Mouse (Mus musculus) embryonic facial prominence, embryonic 11.5 days (tissue): ENCODE data around the gene Klhdc10. TPM values are rescaled to one million over a fixed set of nuclear protein-coding genes. Genes with fewer than 3 reads are reported as not detected.

ENCODE experiments used
- ATAC-seq: fragments of 200-750 bp; cut with Nextera tagmentation; replicated peaks from 2 replicates; pipeline ENCODE4 v1.8.0; 2017; ENCODE audit warnings: low read depth; ENCODE audit not compliant: insufficient number of reproducible peaks, low FRiP score, low TSS enrichment
- DNase-seq: peaks from one replicate; pipeline ENCODE4 v3.0.0-alpha.2; 2015; ENCODE audit warnings: low spot score
- H3K27ac ChIP-seq: fragments of 300-500 bp; sonication (generic); replicated peaks from 2 replicates; pipeline ENCODE4 v1.5.1; 2014; ENCODE audit warnings: mild to moderate bottlenecking, low read depth, low read length, control low read depth
- H3K27me3 ChIP-seq: fragments of 300-500 bp; sonication (generic); 2 replicates; pipeline ENCODE4 v1.6.1; 2014; ENCODE audit warnings: mild to moderate bottlenecking, low read length, moderate library complexity, mixed read lengths; ENCODE audit not compliant: control insufficient read depth, insufficient read depth
- H3K36me3 ChIP-seq: fragments of 300-500 bp; sonication (generic); replicated peaks from 2 replicates; pipeline ENCODE4 v1.6.1; 2014; ENCODE audit warnings: low read depth, mild to moderate bottlenecking, low read length, moderate library complexity, mixed read lengths; ENCODE audit not compliant: control insufficient read depth, insufficient read depth
- H3K4me1 ChIP-seq: fragments of 300-500 bp; sonication (generic); 2 replicates; pipeline ENCODE4 v1.6.1; 2014; ENCODE audit warnings: low read length, mixed read lengths; ENCODE audit not compliant: control insufficient read depth, insufficient read depth
- H3K4me2 ChIP-seq: fragments of 300-500 bp; sonication (generic); 2 replicates; pipeline ENCODE4 v1.6.1; 2014; ENCODE audit warnings: low read depth, mild to moderate bottlenecking, control low read depth, low read length, moderate library complexity
- H3K4me3 ChIP-seq: fragments of 300-500 bp; sonication (generic); 2 replicates; pipeline ENCODE4 v1.5.1; 2014; ENCODE audit warnings: low read depth, low read length, control low read depth
- H3K9ac ChIP-seq: fragments of 300-500 bp; sonication (generic); replicated peaks from 2 replicates; pipeline ENCODE4 v1.6.1; 2014; ENCODE audit warnings: mild to moderate bottlenecking, control low read depth, low read length
- H3K9me3 ChIP-seq: fragments of 300-500 bp; sonication (generic); replicated peaks from 2 replicates; pipeline ENCODE4 v1.6.1; 2016; ENCODE audit warnings: mild to moderate bottlenecking, low read length, inconsistent platforms, mixed read lengths; ENCODE audit not compliant: control insufficient read depth
- WGBS: fragments of 180-500 bp; shearing (Covaris S2); extraction: QIAGEN DNeasy Blood & Tissue Kit; methylation state at CpG from one replicate; pipeline ENCODE4 v1.1.7; 2014; 5-methylcytosine and 5-hydroxymethylcytosine counted together
- polyA plus RNA-seq: library from polyadenylated mRNA; unstranded; fragments of >200 nt; fragmentation: Nextera tagmentation; extraction: Ambion mirVana; gene quantifications from 2 replicates; pipeline ENCODE4 v1.2.1, GENCODE M21; 2014

Gene Klhdc10
- polyA plus RNA-seq, 1 experiment from 2014 or later, result 33.9 TPM

- 20% methylated on average over 7 of the region's 7 CpGs for WGBS
- Histone ChIP-seq H3K36me3 (no peaks in the 10 kb centered on the region), H3K4me3 (no peak overlapping the region), H3K27me3 (no peaks in the 10 kb centered on the region), H3K27ac (no peak overlapping the region; the same call in 1 of the 2 replicates), H3K4me2 (no peak overlapping the region), H3K9me3 (no peaks in the 10 kb centered on the region), H3K9ac (peak overlapping the region; percentile 32; the same call in 1 of the 2 replicates), H3K4me1 (peaks cover 19% of the 10 kb centered on the region)
- DNase-seq (no peak), ATAC-seq (no peak)
These were observed 61.2 kb downstream of the Klhdc10 start for GRCm38 (mm10) chr6:30462822-30463221.

- DNase-seq, result no peak
- WGBS, result 88% methylated on average over 11 of the region's 11 CpGs
- Histone ChIP-seq H3K36me3 (no peaks in the 10 kb centered on the region), H3K9ac (no peak overlapping the region), H3K27me3 (no peaks in the 10 kb centered on the region), H3K4me3 (no peak overlapping the region), H3K9me3 (no peaks in the 10 kb centered on the region), H3K4me2 (no peak overlapping the region), H3K27ac (no peak overlapping the region), H3K4me1 (peaks cover 11% of the 10 kb centered on the region)
- ATAC-seq, result no peak
These were observed 63.9 kb downstream of the Klhdc10 start for GRCm38 (mm10) chr6:30465586-30465985.

- Histone ChIP-seq H3K4me2 (no peak overlapping the region), H3K27ac (no peak overlapping the region), H3K27me3 (no peaks in the 10 kb centered on the region), H3K9ac (no peak overlapping the region), H3K36me3 (no peaks in the 10 kb centered on the region), H3K9me3 (no peaks in the 10 kb centered on the region), H3K4me1 (no peaks in the 10 kb centered on the region), H3K4me3 (no peak overlapping the region)
- 60% methylated on average over 1 of the region's 1 CpGs for WGBS
- ATAC-seq (no peak), DNase-seq (no peak)
These were observed 66.4 kb downstream of the Klhdc10 start for GRCm38 (mm10) chr6:30468058-30468457.

GRCm38 (mm10) chr6:30468684-30469083 lies 67.0 kb downstream of the Klhdc10 start:
- Histone ChIP-seq H3K4me1 (no peaks in the 10 kb centered on the region), H3K4me3 (no peak overlapping the region), H3K9ac (peak overlapping the region; percentile 27), H3K4me2 (no peak overlapping the region), H3K9me3 (no peaks in the 10 kb centered on the region), H3K36me3 (no peaks in the 10 kb centered on the region), H3K27me3 (no peaks in the 10 kb centered on the region), H3K27ac (no peak overlapping the region)
- WGBS, result 58% methylated on average over 12 of the region's 12 CpGs
- DNase-seq (peak; percentile 63), ATAC-seq (no peak)

GRCm38 (mm10) chr6:30469370-30469769 lies 67.7 kb downstream of the Klhdc10 start:
- 91% methylated on average over 12 of the region's 12 CpGs for WGBS
- H3K9ac ChIP-seq, result no peak overlapping the region
- DNase-seq, result no peak
- no peak overlapping the region for H3K27ac ChIP-seq
- H3K36me3 ChIP-seq, result no peaks in the 10 kb centered on the region
- H3K4me2 ChIP-seq, result no peak overlapping the region
- no peaks in the 10 kb centered on the region for H3K4me1 ChIP-seq
- H3K27me3 ChIP-seq, result no peaks in the 10 kb centered on the region
- H3K4me3 ChIP-seq, result no peak overlapping the region
- no peak for ATAC-seq
- no peaks in the 10 kb centered on the region for H3K9me3 ChIP-seq

GRCm38 (mm10) chr6:30471706-30472105 lies 70.0 kb downstream of the Klhdc10 start:
- H3K4me2 ChIP-seq, result no peak overlapping the region
- H3K9me3 ChIP-seq, result no peaks in the 10 kb centered on the region
- H3K36me3 ChIP-seq, result no peaks in the 10 kb centered on the region
- H3K27me3 ChIP-seq, result no peaks in the 10 kb centered on the region
- no peak overlapping the region for H3K4me3 ChIP-seq
- peak; percentile 57 for DNase-seq
- no peak overlapping the region for H3K27ac ChIP-seq
- 58% methylated on average over 3 of the region's 3 CpGs for WGBS
- no peak for ATAC-seq
- H3K9ac ChIP-seq, result no peak overlapping the region
- H3K4me1 ChIP-seq, result no peaks in the 10 kb centered on the region

- no peak for ATAC-seq
- Histone ChIP-seq H3K36me3 (no peaks in the 10 kb centered on the region), H3K27me3 (no peaks in the 10 kb centered on the region), H3K27ac (no peak overlapping the region), H3K4me1 (no peaks in the 10 kb centered on the region), H3K9ac (no peak overlapping the region), H3K9me3 (no peaks in the 10 kb centered on the region), H3K4me2 (no peak overlapping the region), H3K4me3 (no peak overlapping the region)
- WGBS, result 72% methylated on average over 10 of the region's 10 CpGs
- no peak for DNase-seq
These were observed 74.5 kb downstream of the Klhdc10 start for GRCm38 (mm10) chr6:30476025-30476765.

GRCm38 (mm10) chr6:30477210-30477714 lies 75.6 kb downstream of the Klhdc10 start:
- DNase-seq, result no peak
- no peak overlapping the region for H3K9ac ChIP-seq
- H3K4me1 ChIP-seq, result no peaks in the 10 kb centered on the region
- H3K27me3 ChIP-seq, result no peaks in the 10 kb centered on the region
- H3K36me3 ChIP-seq, result no peaks in the 10 kb centered on the region
- no peak for ATAC-seq
- H3K9me3 ChIP-seq, result no peaks in the 10 kb centered on the region
- no peak overlapping the region for H3K4me2 ChIP-seq
- H3K4me3 ChIP-seq, result no peak overlapping the region
- 82% methylated on average over 8 of the region's 8 CpGs for WGBS
- H3K27ac ChIP-seq, result no peak overlapping the region
